Mouse (Mus musculus) midbrain, postnatal 0 days (tissue): Measurements from ENCODE around the gene Nudt13. TPM values are rescaled to one million over a fixed set of nuclear protein-coding genes. Genes with fewer than 3 reads are reported as not detected.
"Not testable (repeated sequence)": the region's sequence is repeated elsewhere in the genome, so short reads cannot be mapped to it uniquely, and the experiment has no call there.

Source experiments
- ATAC-seq: fragments of 200-750 bp; cut with Nextera tagmentation; 2 replicates; pipeline ENCODE4 v1.8.0; 2017; ENCODE audit warnings: moderate number of reproducible peaks, mild to moderate bottlenecking, moderate TSS enrichment, moderate library complexity; ENCODE audit not compliant: low FRiP score
- DNase-seq: peaks from one replicate; pipeline ENCODE4 v3.0.0-alpha.2; 2015; ENCODE audit warnings: low spot score
- H3K27ac ChIP-seq: fragments of 300-500 bp; sonication (generic); 2 replicates; pipeline ENCODE4 v1.5.1; 2014; ENCODE audit warnings: low read depth, mild to moderate bottlenecking, low read length, mixed read lengths
- H3K27me3 ChIP-seq: fragments of 300-500 bp; sonication (generic); 2 replicates; pipeline ENCODE4 v1.6.1; 2014; ENCODE audit warnings: low read length, control low read depth, mixed read lengths; ENCODE audit not compliant: insufficient read depth
- H3K36me3 ChIP-seq: fragments of 300-500 bp; sonication (generic); 2 replicates; pipeline ENCODE4 v1.6.1; 2014; ENCODE audit warnings: low read length, control low read depth, mixed read lengths; ENCODE audit not compliant: insufficient read depth
- H3K4me1 ChIP-seq: fragments of 300-500 bp; sonication (generic); 2 replicates; pipeline ENCODE4 v1.6.1; 2014; ENCODE audit warnings: mild to moderate bottlenecking, control low read depth, antibody characterized with exemption, low read length, mixed read lengths; ENCODE audit not compliant: insufficient read depth
- H3K4me2 ChIP-seq: fragments of 300-500 bp; sonication (generic); 2 replicates; pipeline ENCODE4 v1.6.1; 2014; ENCODE audit warnings: low read depth, mild to moderate bottlenecking, low read length, mixed read lengths; ENCODE audit not compliant: poor library complexity, severe bottlenecking
- H3K4me3 ChIP-seq: fragments of 300-500 bp; sonication (generic); 2 replicates; pipeline ENCODE4 v1.5.1; 2014; ENCODE audit warnings: low read depth, mild to moderate bottlenecking, low read length, moderate library complexity
- H3K9ac ChIP-seq: fragments of 300-500 bp; sonication (generic); replicated peaks from 2 replicates; pipeline ENCODE4 v1.6.1; 2014; ENCODE audit warnings: mild to moderate bottlenecking, low read length, moderate library complexity, mixed read lengths; ENCODE audit not compliant: poor library complexity, severe bottlenecking
- H3K9me3 ChIP-seq: fragments of 300-500 bp; sonication (generic); 2 replicates; pipeline ENCODE4 v1.6.1; 2016; ENCODE audit warnings: low read length, control low read depth
- CTCF ChIP-seq: IDR thresholded peaks from 2 replicates; pipeline ENCODE4 v1.5.1; 2016; ENCODE audit warnings: antibody characterized with exemption, mild to moderate bottlenecking
- WGBS: fragments of 180-500 bp; shearing (Covaris S2); extraction: QIAGEN DNeasy Blood & Tissue Kit; methylation state at CpG from one replicate; pipeline ENCODE4 v1.1.7; 2014; 5-methylcytosine and 5-hydroxymethylcytosine counted together
- polyA plus RNA-seq: library from polyadenylated mRNA; unstranded; fragments of >200 nt; fragmentation: Nextera tagmentation; extraction: Ambion mirVana; gene quantifications from 2 replicates; pipeline ENCODE4 v1.2.1, GENCODE M21; 2015
- total RNA-seq: library from RNA; depleted of rRNA; stranded (reverse); fragments of >200 nt; gene quantifications from 2 replicates; pipeline ENCODE4 v1.2.3, GENCODE M21; 2014

The Nudt13 gene
- total and polyA plus RNA-seq, 2 experiments from 2014 or later, result 6.9 to 12.0 TPM

GRCm38 (mm10) chr14:20291391-20291790, 3.1 kb upstream of the Nudt13 start:
- Histone ChIP-seq H3K4me3 (no peak overlapping the region), H3K4me2 (no peak overlapping the region), H3K27me3 (no peaks in the 10 kb centered on the region), H3K9me3 (no peaks in the 10 kb centered on the region), H3K27ac (no peak overlapping the region), H3K9ac (no peak overlapping the region), H3K36me3 (no peaks in the 10 kb centered on the region), H3K4me1 (no peaks in the 10 kb centered on the region)
- ATAC-seq (no peak), DNase-seq (no peak)
- TF ChIP-seq CTCF, result no peak
- WGBS, result 38% methylated on average over 4 of the region's 4 CpGs

- peak overlapping the region; percentile 58 for H3K4me2 ChIP-seq
- peak overlapping the region; percentile 52 for H3K4me3 ChIP-seq
- no peaks in the 10 kb centered on the region for H3K36me3 ChIP-seq
- no peak for DNase-seq
- WGBS, result 51% methylated on average over 8 of the region's 8 CpGs
- 0 out of 2 replicates have a peak overlapping the region, but pooled peaks have one; percentile 33 for H3K9ac ChIP-seq
- no peak overlapping the region for H3K27ac ChIP-seq
- ATAC-seq, result no peak
- H3K9me3 ChIP-seq, result no peaks in the 10 kb centered on the region
- H3K27me3 ChIP-seq, result no peaks in the 10 kb centered on the region
- no peak for TF ChIP-seq CTCF
- H3K4me1 ChIP-seq, result no peaks in the 10 kb centered on the region
Observed at GRCm38 (mm10) chr14:20294947-20295346, 450 bp downstream of the Nudt13 start.

- WGBS, result 85% methylated on average over 3 of the region's 3 CpGs
Observed at GRCm38 (mm10) chr14:20297616-20298015, 3.1 kb downstream of the Nudt13 start.

GRCm38 (mm10) chr14:20298131-20298530, 3.6 kb downstream of the Nudt13 start:
- Histone ChIP-seq H3K4me3 (no peak overlapping the region), H3K27ac (no peak overlapping the region), H3K9ac (no peak overlapping the region), H3K36me3 (no peaks in the 10 kb centered on the region), H3K4me2 (no peak overlapping the region), H3K9me3 (no peaks in the 10 kb centered on the region), H3K4me1 (no peaks in the 10 kb centered on the region), H3K27me3 (no peaks in the 10 kb centered on the region)
- no peak for ATAC-seq
- DNase-seq, result no peak
- WGBS, result 77% methylated on average over 3 of the region's 3 CpGs
- no peak for TF ChIP-seq CTCF

More at GRCm38 (mm10) chr14:20297616-20298015, 3.1 kb downstream of the Nudt13 start:
- Histone ChIP-seq H3K9me3 (no peaks in the 10 kb centered on the region), H3K4me3 (no peak overlapping the region), H3K27ac (no peak overlapping the region), H3K9ac (no peak overlapping the region), H3K4me2 (no peak overlapping the region), H3K27me3 (no peaks in the 10 kb centered on the region), H3K4me1 (no peaks in the 10 kb centered on the region), H3K36me3 (no peaks in the 10 kb centered on the region)
- no peak; the same call in 1 of the 2 replicates for TF ChIP-seq CTCF
- ATAC-seq (no peak), DNase-seq (no peak)

- not testable (repeated sequence) for H3K4me2 ChIP-seq, H3K9me3 ChIP-seq, H3K36me3 ChIP-seq, H3K4me3 ChIP-seq, DNase-seq, H3K4me1 ChIP-seq, H3K9ac ChIP-seq, H3K27ac ChIP-seq, H3K27me3 ChIP-seq, ATAC-seq
- peak; percentile 39 for TF ChIP-seq CTCF
- whole genome bisulfite sequencing, result 65% methylated on average over 2 of the region's 2 CpGs
Observed at GRCm38 (mm10) chr14:20305085-20305484, 10.6 kb downstream of the Nudt13 start.

GRCm38 (mm10) chr14:20315137-20315536, 20.6 kb downstream of the Nudt13 start:
- DNase-seq (no peak), ATAC-seq (no peak)
- no peak for TF ChIP-seq CTCF
- Histone ChIP-seq H3K9me3 (no peaks in the 10 kb centered on the region), H3K9ac (no peak overlapping the region), H3K4me1 (no peaks in the 10 kb centered on the region), H3K4me3 (no peak overlapping the region), H3K4me2 (no peak overlapping the region), H3K27ac (no peak overlapping the region), H3K27me3 (no peaks in the 10 kb centered on the region), H3K36me3 (peaks cover 27% of the 10 kb centered on the region)
- WGBS, result 90% methylated on average over 1 of the region's 1 CpGs
